ENCODE assay signal across 10 mouse cellular contexts in genomic region chr17:49206708-49207107, GRCm38 (mm10).
DNase-seq lines count a peak whose midpoint lies in the region; ATAC-seq and TF ChIP-seq lines count a peak whose summit lies in the region.
"Had no signal": no experiment of that assay in that cellular context is flagged by ENCODE, and none has a peak within 500 bp of the region (broad histone marks: within the 10 kb centered on the region; RNA-seq: fewer than 3 reads in every experiment).

No protein-coding gene starts in this region.

- TF ChIP-seq POLR2A in brain, embryonic 14.5 days (IDR thresholded peaks at IDR 0.05; ENCODE audit: borderline replicate concordance, extremely low read depth, insufficient read depth, insufficient read length, poor library complexity, severe bottlenecking), result no peak
- TF ChIP-seq POLR2A in thymus, adult 2 months (IDR thresholded peaks at IDR 0.05; ENCODE audit: control insufficient read depth, extremely low read depth, insufficient read depth, low read length, poor library complexity), result no peak

- no peaks in the 10 kb centered on the region for H3K36me3 ChIP-seq in hindbrain, embryonic 10.5 days
- no peaks in the 10 kb centered on the region for H3K36me3 ChIP-seq in midbrain, postnatal 0 days (ENCODE audit: insufficient read depth, low read length)
- H3K36me3 ChIP-seq in thymus, adult 2 months (ENCODE audit: control insufficient read depth, insufficient read depth, low read length), result no peaks in the 10 kb centered on the region

- H3K9me3 ChIP-seq in hindbrain, embryonic 10.5 days, result no peaks in the 10 kb centered on the region
- H3K9me3 ChIP-seq in midbrain, postnatal 0 days (ENCODE audit: low read length), result no peaks in the 10 kb centered on the region

- no peak overlapping the region for H3K4me2 ChIP-seq in midbrain, postnatal 0 days (ENCODE audit: low read depth, low read length, poor library complexity, severe bottlenecking)

- H3K27me3 ChIP-seq in hindbrain, embryonic 10.5 days (ENCODE audit: insufficient read depth, poor library complexity, severe bottlenecking), result peaks cover 25% of the 10 kb centered on the region
- H3K27me3 ChIP-seq in midbrain, postnatal 0 days (ENCODE audit: insufficient read depth, low read length), result no peaks in the 10 kb centered on the region
- H3K27me3 ChIP-seq in thymus, adult 2 months (ENCODE audit: control insufficient read depth, insufficient read depth, low read length), result no peaks in the 10 kb centered on the region

- ATAC-seq in midbrain, postnatal 0 days (ENCODE audit: low FRiP score), result no peak

- no peak overlapping the region for H3K27ac ChIP-seq in hindbrain, embryonic 10.5 days
- no peak overlapping the region for H3K27ac ChIP-seq in midbrain, postnatal 0 days (ENCODE audit: low read depth, low read length)
- no peak overlapping the region for H3K27ac ChIP-seq in thymus, adult 2 months (ENCODE audit: control insufficient read depth, insufficient read depth, low read length)

- DNase-seq in kidney, postnatal 10 days, result peak; percentile 29
- no peak for DNase-seq in kidney, adult 11 months
- peak; percentile 73 for DNase-seq in brain, embryonic 14.5 days (ENCODE audit: low read depth)
- peak; percentile 55 for DNase-seq in hindbrain, embryonic 10.5 days (ENCODE audit: low spot score)
- DNase-seq in midbrain, postnatal 0 days (ENCODE audit: low spot score), result peak; percentile 68
- no peak for DNase-seq in gastrocnemius, postnatal 10 days
- DNase-seq in thymus, adult 2 months, result no peak
- no peak for DNase-seq in adrenal gland, adult 8-10 months

- WGBS in hindbrain, embryonic 10.5 days, result 31% methylated on average over 9 of the region's 9 CpGs
- 35% methylated on average over 9 of the region's 9 CpGs for WGBS in midbrain, postnatal 0 days
- WGBS in thymus, adult 2 months, result 68% methylated on average over 9 of the region's 9 CpGs

- peak; percentile 57 for TF ChIP-seq CTCF in brain, embryonic 14.5 days (IDR thresholded peaks at IDR 0.05; ENCODE audit: borderline replicate concordance, extremely low read depth, insufficient read depth, insufficient read length)
- TF ChIP-seq CTCF in midbrain, postnatal 0 days (IDR thresholded peaks at IDR 0.05), result peak; percentile 62
- TF ChIP-seq CTCF in thymus, adult 2 months (IDR thresholded peaks at IDR 0.05; ENCODE audit: borderline replicate concordance, control insufficient read depth, extremely low read depth, insufficient read depth, low read length, poor library complexity), result no peak

- H3K9ac ChIP-seq in midbrain, postnatal 0 days (replicated peaks; ENCODE audit: low read length, poor library complexity, severe bottlenecking), result no peak overlapping the region

- peaks cover 21% of the 10 kb centered on the region for H3K4me1 ChIP-seq in hindbrain, embryonic 10.5 days (replicated peaks)
- no peaks in the 10 kb centered on the region for H3K4me1 ChIP-seq in midbrain, postnatal 0 days (ENCODE audit: insufficient read depth, low read length)
- no peaks in the 10 kb centered on the region for H3K4me1 ChIP-seq in thymus, adult 2 months (replicated peaks; ENCODE audit: control insufficient read depth, insufficient read depth, low read length)

- H3K4me3 ChIP-seq in hindbrain, embryonic 10.5 days, result no peak overlapping the region
- H3K4me3 ChIP-seq in midbrain, postnatal 0 days (ENCODE audit: low read depth, low read length), result no peak overlapping the region
- H3K4me3 ChIP-seq in thymus, adult 2 months (ENCODE audit: control insufficient read depth, insufficient read depth, low read length), result no peak overlapping the region
- H3K4me3 ChIP-seq: erythroblast, embryonic 14.5 days; myocyte had no signal

Comparison
In these comparisons a context has a peak if more than half of its experiments do, and no peak if none do; other contexts are left out.
1. DNase-seq: peak in kidney, postnatal 10 days (single experiment), brain, embryonic 14.5 days (single experiment), hindbrain, embryonic 10.5 days (single experiment) and midbrain, postnatal 0 days (single experiment); none in kidney, adult 11 months (single experiment), gastrocnemius, postnatal 10 days (single experiment), thymus, adult 2 months (single experiment) and adrenal gland, adult 8-10 months (single experiment).